Mouse (Mus musculus) CH12.LX (cell line): ENCODE data around the gene Comt. TPM values are rescaled to one million over a fixed set of nuclear protein-coding genes. Genes with fewer than 3 reads are reported as not detected.

Experiments
- DNase-seq: peaks from one replicate; pipeline ENCODE4 v3.0.0-alpha.2; 2013; ENCODE audit errors: extremely low read depth
- H3K27ac ChIP-seq: 2 replicates; pipeline ENCODE4 v1.5.1; 2012; ENCODE audit warnings: low read depth, mild to moderate bottlenecking, control low read depth, moderate library complexity; ENCODE audit not compliant: insufficient read depth
- H3K27me3 ChIP-seq: replicated peaks from 2 replicates; pipeline ENCODE3; 2012; ENCODE audit warnings: inconsistent platforms
- H3K36me3 ChIP-seq, 2 experiments: replicated peaks in 1 of 2; 2 replicates each; pipeline versions ENCODE3 to v1.6.1; 2012; ENCODE audit warnings: inconsistent platforms in 1 of 2, low read length in 1 of 2, mild to moderate bottlenecking in 1 of 2, mixed read lengths in 1 of 2, moderate library complexity in 1 of 2; ENCODE audit not compliant: control insufficient read depth in 1 of 2, insufficient read depth in 1 of 2
- H3K4me1 ChIP-seq, 2 experiments: 2 replicates each; pipeline ENCODE4 v1.6.1; 2012; ENCODE audit warnings: inconsistent platforms in 1 of 2, moderate library complexity in 1 of 2; ENCODE audit not compliant: insufficient read depth in 2 of 2, control insufficient read depth in 1 of 2
- H3K4me2 ChIP-seq: 2 replicates; pipeline ENCODE4 v1.6.1; 2012; ENCODE audit warnings: low read depth, mild to moderate bottlenecking, control low read depth; ENCODE audit not compliant: poor library complexity, insufficient read depth, severe bottlenecking
- H3K4me3 ChIP-seq, 3 experiments: fragments of 150-350 bp in 1 of 3; sonication (generic) in 1 of 3; replicated peaks in 1 of 3; 2 replicates each; pipeline versions ENCODE3 to v1.5.1; 2011 to 2012; ENCODE audit warnings: low read depth in 2 of 3, low read length in 2 of 3, mild to moderate bottlenecking in 2 of 3, moderate library complexity in 2 of 3, control low read depth in 1 of 3, improper control_type of control experiment in 1 of 3, inconsistent platforms in 1 of 3, mixed read lengths in 1 of 3; ENCODE audit not compliant: poor library complexity in 1 of 3
- H3K79me2 ChIP-seq: replicated peaks from 2 replicates; pipeline ENCODE4 v1.6.1; 2012; ENCODE audit warnings: mild to moderate bottlenecking, moderate library complexity; ENCODE audit not compliant: control insufficient read depth, poor library complexity, insufficient read depth, severe bottlenecking; ENCODE audit errors: extremely low read depth
- H3K9ac ChIP-seq: 2 replicates; pipeline ENCODE4 v1.6.1; 2012; ENCODE audit warnings: low read depth, mild to moderate bottlenecking, control low read depth, moderate library complexity; ENCODE audit not compliant: insufficient read depth
- H3K9me3 ChIP-seq: replicated peaks from 2 replicates; pipeline ENCODE3; 2012; ENCODE audit warnings: low read length, inconsistent platforms, mixed read lengths
- BHLHE40 ChIP-seq: IDR thresholded peaks from 2 replicates; pipeline ENCODE4 v1.6.1; 2011; ENCODE audit warnings: mild to moderate bottlenecking, low read depth, low read length, improper control_type of control experiment
- CHD1 ChIP-seq: IDR thresholded peaks from 2 replicates; pipeline ENCODE4 v1.6.1; 2012; ENCODE audit warnings: low read depth, low read length, improper control_type of control experiment, inconsistent platforms
- CHD2 ChIP-seq: IDR thresholded peaks from 2 replicates; pipeline ENCODE4 v1.6.1; 2011; ENCODE audit warnings: low read length, improper control_type of control experiment
- CTCF ChIP-seq, 2 experiments: IDR thresholded peaks in 1 of 2; conservative IDR thresholded peaks in 1 of 2; 2 replicates each; pipeline ENCODE4 v1.5.1; 2011 to 2012; ENCODE audit warnings: low read depth in 2 of 2, low read length in 2 of 2, improper control_type of control experiment in 1 of 2, inconsistent platforms in 1 of 2, mild to moderate bottlenecking in 1 of 2, moderate library complexity in 1 of 2
- E2F4 ChIP-seq: IDR thresholded peaks from 2 replicates; pipeline ENCODE4 v1.6.1; 2011; ENCODE audit warnings: low read depth, low read length, improper control_type of control experiment; ENCODE audit not compliant: insufficient replicate concordance
- ELF1 ChIP-seq: IDR thresholded peaks from 2 replicates; pipeline ENCODE4 v1.6.1; 2014; ENCODE audit warnings: low read depth, mild to moderate bottlenecking, inconsistent platforms, low read length, improper control_type of control experiment
- EP300 ChIP-seq: IDR thresholded peaks from 2 replicates; pipeline ENCODE4 v1.6.1; 2011; ENCODE audit warnings: low read length, improper control_type of control experiment
- ETS1 ChIP-seq: conservative IDR thresholded peaks from 2 replicates; pipeline ENCODE4 v1.6.1; 2012; ENCODE audit warnings: low read depth, mild to moderate bottlenecking, inconsistent platforms, low read length, improper control_type of control experiment, moderate library complexity
- GABPA ChIP-seq: IDR thresholded peaks from 2 replicates; pipeline ENCODE4 v1.6.1; 2012; ENCODE audit warnings: low read depth, low read length, improper control_type of control experiment, inconsistent platforms; ENCODE audit not compliant: insufficient replicate concordance
- HCFC1 ChIP-seq: IDR thresholded peaks from 2 replicates; pipeline ENCODE4 v1.6.1; 2012; ENCODE audit warnings: low read depth, mild to moderate bottlenecking, inconsistent platforms, low read length, improper control_type of control experiment
- IRF4 ChIP-seq: IDR thresholded peaks from 2 replicates; pipeline ENCODE4 v1.6.1; 2014; ENCODE audit warnings: low read depth, mild to moderate bottlenecking, inconsistent platforms, low read length, improper control_type of control experiment
- JUN ChIP-seq: IDR thresholded peaks from 2 replicates; pipeline ENCODE4 v1.6.1; 2011; ENCODE audit warnings: low read depth, mild to moderate bottlenecking, low read length, improper control_type of control experiment, moderate library complexity; ENCODE audit not compliant: insufficient read depth
- JUND ChIP-seq: conservative IDR thresholded peaks from 2 replicates; pipeline ENCODE4 v1.6.1; 2011; ENCODE audit warnings: low read depth, low read length, improper control_type of control experiment
- KAT2A ChIP-seq: IDR thresholded peaks from 2 replicates; pipeline ENCODE4 v1.6.1; 2012; ENCODE audit warnings: low read length, improper control_type of control experiment, inconsistent platforms; ENCODE audit not compliant: insufficient replicate concordance
- MAFK ChIP-seq: IDR thresholded peaks from 2 replicates; pipeline ENCODE4 v1.6.1; 2011; ENCODE audit warnings: low read length, improper control_type of control experiment; ENCODE audit not compliant: insufficient replicate concordance
- MAX ChIP-seq: IDR thresholded peaks from 2 replicates; pipeline ENCODE4 v1.6.1; 2011; ENCODE audit warnings: low read length, improper control_type of control experiment
- MAZ ChIP-seq: IDR thresholded peaks from 2 replicates; pipeline ENCODE4 v1.6.1; 2012; ENCODE audit warnings: low read depth, mild to moderate bottlenecking, inconsistent platforms, low read length, improper control_type of control experiment, moderate library complexity
- MEF2A ChIP-seq: IDR thresholded peaks from 2 replicates; pipeline ENCODE4 v1.6.1; 2014; ENCODE audit warnings: low read depth, mild to moderate bottlenecking, inconsistent platforms, low read length, improper control_type of control experiment, borderline replicate concordance
- MXI1 ChIP-seq: IDR thresholded peaks from 2 replicates; pipeline ENCODE4 v1.6.1; 2011; ENCODE audit warnings: mild to moderate bottlenecking, low read depth, low read length, improper control_type of control experiment
- MYC ChIP-seq: IDR thresholded peaks from 2 replicates; pipeline ENCODE4 v1.6.1; 2011; ENCODE audit warnings: low read depth, mild to moderate bottlenecking, improper control_type of control experiment, low read length
- NELFE ChIP-seq: IDR thresholded peaks from 2 replicates; pipeline ENCODE4 v1.6.1; 2011; ENCODE audit warnings: low read depth, low read length, improper control_type of control experiment
- NRF1 ChIP-seq: IDR thresholded peaks from 2 replicates; pipeline ENCODE4 v1.6.1; 2014; ENCODE audit warnings: low read depth, mild to moderate bottlenecking, inconsistent platforms, low read length, improper control_type of control experiment, moderate library complexity
- PAX5 ChIP-seq: IDR thresholded peaks from 2 replicates; pipeline ENCODE4 v1.6.1; 2012; ENCODE audit warnings: low read length, inconsistent platforms, mixed read lengths
- POLR2A ChIP-seq: IDR thresholded peaks from 2 replicates; pipeline ENCODE4 v1.6.1; 2011; ENCODE audit warnings: low read depth, mild to moderate bottlenecking, improper control_type of control experiment, low read length
- POLR2AphosphoS2 ChIP-seq: IDR thresholded peaks from 2 replicates; pipeline ENCODE4 v1.6.1; 2011; ENCODE audit warnings: low read depth, low read length, improper control_type of control experiment
- RAD21 ChIP-seq: IDR thresholded peaks from 2 replicates; pipeline ENCODE4 v1.6.1; 2011; ENCODE audit warnings: low read depth, mild to moderate bottlenecking, low read length, improper control_type of control experiment, moderate library complexity
- RCOR1 ChIP-seq: conservative IDR thresholded peaks from 2 replicates; pipeline ENCODE4 v1.6.1; 2012; ENCODE audit warnings: low read depth, mild to moderate bottlenecking, inconsistent platforms, low read length, improper control_type of control experiment
- SIN3A ChIP-seq: IDR thresholded peaks from 2 replicates; pipeline ENCODE4 v1.6.1; 2012; ENCODE audit warnings: low read length, improper control_type of control experiment, inconsistent platforms
- SMC3 ChIP-seq: IDR thresholded peaks from 2 replicates; pipeline ENCODE4 v1.6.1; 2011; ENCODE audit warnings: low read depth, low read length, improper control_type of control experiment
- TBP ChIP-seq: conservative IDR thresholded peaks from 2 replicates; pipeline ENCODE4 v1.6.1; 2011; ENCODE audit warnings: low read depth, low read length, improper control_type of control experiment
- TCF12 ChIP-seq: IDR thresholded peaks from 2 replicates; pipeline ENCODE4 v1.6.1; 2014; ENCODE audit warnings: low read depth, mild to moderate bottlenecking, inconsistent platforms, low read length, improper control_type of control experiment
- UBTF ChIP-seq: IDR thresholded peaks from 2 replicates; pipeline ENCODE4 v1.6.1; 2012; ENCODE audit warnings: low read depth, mild to moderate bottlenecking, inconsistent platforms, low read length, improper control_type of control experiment, moderate library complexity
- USF1 ChIP-seq: IDR thresholded peaks from 2 replicates; pipeline ENCODE4 v1.6.1; 2014; ENCODE audit warnings: low read depth, mild to moderate bottlenecking, inconsistent platforms, low read length, improper control_type of control experiment
- USF2 ChIP-seq: conservative IDR thresholded peaks from 2 replicates; pipeline ENCODE4 v1.6.1; 2011; ENCODE audit warnings: low read depth, low read length, improper control_type of control experiment
- ZC3H11A ChIP-seq: IDR thresholded peaks from 2 replicates; pipeline ENCODE4 v1.6.1; 2012; ENCODE audit warnings: low read depth, mild to moderate bottlenecking, inconsistent platforms, low read length, improper control_type of control experiment
- ZKSCAN1 ChIP-seq: IDR thresholded peaks from 2 replicates; pipeline ENCODE4 v1.6.1; 2012; ENCODE audit warnings: low read depth, inconsistent platforms, low read length, improper control_type of control experiment, borderline replicate concordance
- ZMIZ1 ChIP-seq: IDR thresholded peaks from 2 replicates; pipeline ENCODE4 v1.6.1; 2012; ENCODE audit warnings: low read depth, mild to moderate bottlenecking, inconsistent platforms, low read length, improper control_type of control experiment
- ZNF384 ChIP-seq: IDR thresholded peaks from 2 replicates; pipeline ENCODE4 v1.6.1; 2012; ENCODE audit warnings: low read depth, low read length, improper control_type of control experiment, inconsistent platforms
- dilution Hi-C: fragments of 300-500 bp; cut with MboI; formaldehyde crosslinking; loops from 2 replicates; pipeline ENCODE4 v1.14.3; 2020; ENCODE audit warnings: low sequenced_read_pairs; ENCODE audit not compliant: extremely low pct_unique_long_range_greater_than_20kb, extremely low pct_ligation_motif_present
- in situ Hi-C: fragments of 300-500 bp; cut with MboI; formaldehyde crosslinking; loops from 3 replicates; pipeline ENCODE4 v1.14.3; 2019; ENCODE audit warnings: low sequenced_read_pairs, low pct_ligation_motif_present, low pct_unique_long_range_greater_than_20kb, mixed read lengths
- polyA plus RNA-seq: library from polyadenylated mRNA; unstranded; fragments of >175 nt; gene quantifications from 2 replicates; pipeline ENCODE4 v1.2.1, GENCODE M21; 2012; ENCODE audit warnings: low read depth; ENCODE audit not compliant: insufficient read length
- total RNA-seq, 2 experiments: library from RNA; depleted of rRNA; stranded (reverse); fragments of 300-350 nt in 1 of 2; fragments of >200 nt in 1 of 2; gene quantifications; 2 replicates each; pipeline ENCODE4 v1.2.3; 2012 to 2014

Gene Comt
- total and polyA plus RNA-seq, 3 experiments = 74.0 to 91.6 (median 84.8) TPM

GRCm38 (mm10) chr16:18459955-18460370, 33.3 kb upstream of the Comt start:
- H3K4me1 ChIP-seq = peaks cover 12 to 47% of the 10 kb centered on the region in 2 experiments
- dilution Hi-C loops (no loop called here), in situ Hi-C loops (no loop called here)
- no peak overlapping the region for H3K27ac ChIP-seq
- peak; percentile 91 for DNase-seq
- H3K36me3 ChIP-seq = peaks cover 28 to 80% of the 10 kb centered on the region in 2 experiments
- H3K4me3 ChIP-seq = no peak overlapping the region
- 0 out of 2 replicates have a peak, but pooled peaks have one; percentile 55 for TF ChIP-seq EP300
- TF ChIP-seq NELFE = 0 out of 2 replicates have a peak, but pooled peaks have one; percentile 24
- no peak for TF ChIP-seq ZNF384
- TF ChIP-seq TBP = no peak
- no peak for TF ChIP-seq PAX5
- no peak for TF ChIP-seq ZC3H11A
- TF ChIP-seq MEF2A = peak; percentile 62; the same call in 1 of the 2 replicates
- TF ChIP-seq SMC3 = no peak; the same call in 1 of the 2 replicates
- TF ChIP-seq MXI1 = no peak; the same call in 1 of the 2 replicates
- peak; percentile 39; the same call in 1 of the 2 replicates for TF ChIP-seq IRF4
- TF ChIP-seq USF2 = no peak
- TF ChIP-seq KAT2A = 0 out of 2 replicates have a peak, but pooled peaks have one; percentile 15
- 0 out of 2 replicates have a peak, but pooled peaks have one; percentile 16 for TF ChIP-seq HCFC1
- TF ChIP-seq MAZ = 0 out of 2 replicates have a peak, but pooled peaks have one; percentile 33
- no peak for TF ChIP-seq CHD2
- 0 out of 2 replicates have a peak, but pooled peaks have one; percentile 41 for TF ChIP-seq CHD1
- 0 out of 2 replicates have a peak, but pooled peaks have one; percentile 21 for TF ChIP-seq MYC
- no peak for TF ChIP-seq CTCF (conservative IDR thresholded peaks at IDR 0.05 in 1 of 2, IDR thresholded peaks at IDR 0.05 in 1 of 2; ENCODE audit: low read depth in 2 of 2, low read length in 2 of 2)
- TF ChIP-seq UBTF = no peak
- TF ChIP-seq MAFK = no peak
- no peak for TF ChIP-seq USF1
- peak; percentile 58; the same call in 1 of the 2 replicates for TF ChIP-seq MAX
- TF ChIP-seq NRF1 = peak; percentile 77
- TF ChIP-seq ZKSCAN1 = no peak
- no peak for TF ChIP-seq SIN3A
- TF ChIP-seq POLR2A = no peak
- TF ChIP-seq GABPA = no peak
- TF ChIP-seq RAD21 = no peak; the same call in none of the 2 replicates
- TF ChIP-seq E2F4 = no peak
- peak; percentile 56; the same call in 1 of the 2 replicates for TF ChIP-seq TCF12
- TF ChIP-seq JUN = no peak
- peak; percentile 37; the same call in 1 of the 2 replicates for TF ChIP-seq ELF1
- TF ChIP-seq POLR2AphosphoS2 = no peak
- TF ChIP-seq BHLHE40 = 0 out of 2 replicates have a peak, but pooled peaks have one; percentile 14
- TF ChIP-seq RCOR1 = 0 out of 2 replicates have a peak, but pooled peaks have one; percentile 40
- TF ChIP-seq ETS1 = peak; percentile 54
- no peak for TF ChIP-seq JUND
- 0 out of 2 replicates have a peak, but pooled peaks have one; percentile 30 for TF ChIP-seq ZMIZ1
- H3K9ac ChIP-seq = no peak overlapping the region
- no peaks in the 10 kb centered on the region for H3K9me3 ChIP-seq
- H3K4me2 ChIP-seq = no peak overlapping the region; the same call in 1 of the 2 replicates
- H3K79me2 ChIP-seq = no peaks in the 10 kb centered on the region
- no peaks in the 10 kb centered on the region for H3K27me3 ChIP-seq
